Mouse (Mus musculus): ENCODE measurements around the gene Rab5c. TPM values are rescaled to one million over a fixed set of nuclear protein-coding genes. Genes with fewer than 3 reads are reported as not detected.

Gene Rab5c
- polyA plus RNA-seq, 2 experiments: 57.4 to 109 TPM

GRCm38 (mm10) chr11:100769980-100770379, 32.0 kb upstream of the Rab5c start:
- Histone ChIP-seq H3K36me3 (replicated peaks; ENCODE audit: control insufficient read depth, insufficient read depth, low read depth) (no peaks in the 10 kb centered on the region), H3K4me1 (replicated peaks; ENCODE audit: control insufficient read depth in 2 of 2, insufficient read depth in 2 of 2, low read length in 1 of 2) (0 out of 4 replicates have a peak, but pooled peaks cover 0 to 3% of the 10 kb centered on the region in 2 experiments), H3K27me3 (ENCODE audit: control insufficient read depth, insufficient read depth, low read length) (no peaks in the 10 kb centered on the region), H3K27ac (no peak overlapping the region), H3K9me3 (ENCODE audit: control insufficient read depth, low read length) (no peaks in the 10 kb centered on the region), H3K4me2 (ENCODE audit: low read depth) (peak overlapping the region; percentile 74), H3K9ac (replicated peaks) (no peak overlapping the region), H3K4me3 (ENCODE audit: insufficient read depth in 1 of 2, low read depth in 2 of 2, low read length in 2 of 2) (peak overlapping the region in 1 of 2 experiments; percentile 62; a peak in 2 of 4 replicates)
- no peak for TF ChIP-seq CTCF (IDR thresholded peaks at IDR 0.05; ENCODE audit: low read depth)
- TF ChIP-seq EP300 (IDR thresholded peaks at IDR 0.05; ENCODE audit: low read depth): no peak
- DNase-seq (ENCODE audit: low read depth in 3 of 3, low spot score in 3 of 3) (no peak), ATAC-seq (ENCODE audit: insufficient read depth) (no peak)
- WGBS (ENCODE audit: insufficient replicate concordance): 58% methylated on average over 6 of the region's 6 CpGs

GRCm38 (mm10) chr11:100767871-100768270, 29.9 kb upstream of the Rab5c start:
- 69% methylated on average over 5 of the region's 5 CpGs for WGBS (ENCODE audit: insufficient replicate concordance)

GRCm38 (mm10) chr11:100766726-100767125, 28.7 kb upstream of the Rab5c start:
- WGBS (ENCODE audit: insufficient replicate concordance): 73% methylated on average over 9 of the region's 9 CpGs

More at GRCm38 (mm10) chr11:100767871-100768270, 29.9 kb upstream of the Rab5c start:
- no peaks in the 10 kb centered on the region for H3K36me3 ChIP-seq (replicated peaks; ENCODE audit: control insufficient read depth, insufficient read depth, low read depth)
- H3K27me3 ChIP-seq (ENCODE audit: control insufficient read depth, insufficient read depth, low read length): no peaks in the 10 kb centered on the region
- no peaks in the 10 kb centered on the region for H3K9me3 ChIP-seq (ENCODE audit: control insufficient read depth, low read length)
- H3K4me2 ChIP-seq (ENCODE audit: low read depth): no peak overlapping the region
- no peak for TF ChIP-seq EP300 (IDR thresholded peaks at IDR 0.05; ENCODE audit: low read depth)
- no peak for TF ChIP-seq CTCF (IDR thresholded peaks at IDR 0.05; ENCODE audit: low read depth)
- H3K4me3 ChIP-seq (ENCODE audit: insufficient read depth in 1 of 2, low read depth in 2 of 2, low read length in 2 of 2): no peak overlapping the region
- ATAC-seq (ENCODE audit: insufficient read depth): no peak
- DNase-seq (ENCODE audit: low read depth in 3 of 3, low spot score in 3 of 3): no peak
- 0 out of 4 replicates have a peak, but pooled peaks cover 0 to 3% of the 10 kb centered on the region in 2 experiments for H3K4me1 ChIP-seq (replicated peaks; ENCODE audit: control insufficient read depth in 2 of 2, insufficient read depth in 2 of 2, low read length in 1 of 2)
- H3K9ac ChIP-seq (replicated peaks): no peak overlapping the region
- H3K27ac ChIP-seq: no peak overlapping the region

GRCm38 (mm10) chr11:100762831-100763230, 24.8 kb upstream of the Rab5c start, which contains the start of gene Hcrt:
Gene Hcrt, minus strand, starts transcription at chr11:100762931.
- no peaks in the 10 kb centered on the region for H3K36me3 ChIP-seq (replicated peaks; ENCODE audit: control insufficient read depth, insufficient read depth, low read depth)
- H3K4me1 ChIP-seq (replicated peaks; ENCODE audit: control insufficient read depth in 2 of 2, insufficient read depth in 2 of 2, low read length in 1 of 2): peaks cover 0 to 4% of the 10 kb centered on the region in 2 experiments; a peak in 3 of 4 replicates
- peaks cover 28% of the 10 kb centered on the region for H3K27me3 ChIP-seq (ENCODE audit: control insufficient read depth, insufficient read depth, low read length)
- no peak for ATAC-seq (ENCODE audit: insufficient read depth)
- no peaks in the 10 kb centered on the region for H3K9me3 ChIP-seq (ENCODE audit: control insufficient read depth, low read length)
- TF ChIP-seq CTCF (IDR thresholded peaks at IDR 0.05; ENCODE audit: low read depth) (no peak), EP300 (IDR thresholded peaks at IDR 0.05; ENCODE audit: low read depth) (no peak)
- H3K9ac ChIP-seq (replicated peaks): peak within 1 kb of the TSS; percentile 43
- 63% methylated on average over 7 of the region's 7 CpGs for WGBS (ENCODE audit: insufficient replicate concordance)
- peak within 1 kb of the TSS; percentile 79 for H3K4me2 ChIP-seq (ENCODE audit: low read depth)
- H3K27ac ChIP-seq: no peak within 1 kb of the TSS
- no peak for DNase-seq (ENCODE audit: low read depth in 3 of 3, low spot score in 3 of 3)
- H3K4me3 ChIP-seq (ENCODE audit: insufficient read depth in 1 of 2, low read depth in 2 of 2, low read length in 2 of 2): peak within 1 kb of the TSS; percentile 15 to 55

More at GRCm38 (mm10) chr11:100766726-100767125, 28.7 kb upstream of the Rab5c start:
- H3K36me3 ChIP-seq (replicated peaks; ENCODE audit: control insufficient read depth, insufficient read depth, low read depth): no peaks in the 10 kb centered on the region
- no peak overlapping the region for H3K9ac ChIP-seq (replicated peaks)
- DNase-seq (ENCODE audit: low read depth in 3 of 3, low spot score in 3 of 3): no peak
- no peak overlapping the region for H3K27ac ChIP-seq
- TF ChIP-seq CTCF (IDR thresholded peaks at IDR 0.05; ENCODE audit: low read depth): no peak
- no peak for TF ChIP-seq EP300 (IDR thresholded peaks at IDR 0.05; ENCODE audit: low read depth)
- no peaks in the 10 kb centered on the region for H3K27me3 ChIP-seq (ENCODE audit: control insufficient read depth, insufficient read depth, low read length)
- no peak for ATAC-seq (ENCODE audit: insufficient read depth)
- 0 out of 4 replicates have a peak, but pooled peaks cover 0 to 3% of the 10 kb centered on the region in 2 experiments for H3K4me1 ChIP-seq (replicated peaks; ENCODE audit: control insufficient read depth in 2 of 2, insufficient read depth in 2 of 2, low read length in 1 of 2)
- no peak overlapping the region for H3K4me3 ChIP-seq (ENCODE audit: insufficient read depth in 1 of 2, low read depth in 2 of 2, low read length in 2 of 2)
- no peaks in the 10 kb centered on the region for H3K9me3 ChIP-seq (ENCODE audit: control insufficient read depth, low read length)
- H3K4me2 ChIP-seq (ENCODE audit: low read depth): no peak overlapping the region

GRCm38 (mm10) chr11:100761547-100762045, 23.6 kb upstream of the Rab5c start:
- H3K36me3 ChIP-seq (replicated peaks; ENCODE audit: control insufficient read depth, insufficient read depth, low read depth): no peaks in the 10 kb centered on the region
- H3K4me1 ChIP-seq (replicated peaks; ENCODE audit: control insufficient read depth in 2 of 2, insufficient read depth in 2 of 2, low read length in 1 of 2): peaks cover 0 to 4% of the 10 kb centered on the region in 2 experiments; a peak in 3 of 4 replicates
- H3K9ac ChIP-seq (replicated peaks): peak overlapping the region; percentile 43
- TF ChIP-seq EP300 (IDR thresholded peaks at IDR 0.05; ENCODE audit: low read depth) (no peak), CTCF (IDR thresholded peaks at IDR 0.05; ENCODE audit: low read depth) (peak; percentile 88)
- under 1% methylated on average over 27 of the region's 27 CpGs for WGBS (ENCODE audit: insufficient replicate concordance)
- peak overlapping the region; percentile 55 to 57 for H3K4me3 ChIP-seq (ENCODE audit: insufficient read depth in 1 of 2, low read depth in 2 of 2, low read length in 2 of 2)
- peak overlapping the region; percentile 79 for H3K4me2 ChIP-seq (ENCODE audit: low read depth)
- no peaks in the 10 kb centered on the region for H3K9me3 ChIP-seq (ENCODE audit: control insufficient read depth, low read length)
- peak; percentile 67; the same call in 1 of the 2 replicates for ATAC-seq (ENCODE audit: insufficient read depth)
- peaks cover 34% of the 10 kb centered on the region for H3K27me3 ChIP-seq (ENCODE audit: control insufficient read depth, insufficient read depth, low read length)
- H3K27ac ChIP-seq: no peak overlapping the region
- peak in 2 of 3 experiments; percentile 53 to 70 for DNase-seq (ENCODE audit: low read depth in 3 of 3, low spot score in 3 of 3)

Measured in liver, embryonic 14.5 days (tissue).